Comparison of ENCODE assay signal across 7 mouse cellular contexts in the genomic region with DNA sequence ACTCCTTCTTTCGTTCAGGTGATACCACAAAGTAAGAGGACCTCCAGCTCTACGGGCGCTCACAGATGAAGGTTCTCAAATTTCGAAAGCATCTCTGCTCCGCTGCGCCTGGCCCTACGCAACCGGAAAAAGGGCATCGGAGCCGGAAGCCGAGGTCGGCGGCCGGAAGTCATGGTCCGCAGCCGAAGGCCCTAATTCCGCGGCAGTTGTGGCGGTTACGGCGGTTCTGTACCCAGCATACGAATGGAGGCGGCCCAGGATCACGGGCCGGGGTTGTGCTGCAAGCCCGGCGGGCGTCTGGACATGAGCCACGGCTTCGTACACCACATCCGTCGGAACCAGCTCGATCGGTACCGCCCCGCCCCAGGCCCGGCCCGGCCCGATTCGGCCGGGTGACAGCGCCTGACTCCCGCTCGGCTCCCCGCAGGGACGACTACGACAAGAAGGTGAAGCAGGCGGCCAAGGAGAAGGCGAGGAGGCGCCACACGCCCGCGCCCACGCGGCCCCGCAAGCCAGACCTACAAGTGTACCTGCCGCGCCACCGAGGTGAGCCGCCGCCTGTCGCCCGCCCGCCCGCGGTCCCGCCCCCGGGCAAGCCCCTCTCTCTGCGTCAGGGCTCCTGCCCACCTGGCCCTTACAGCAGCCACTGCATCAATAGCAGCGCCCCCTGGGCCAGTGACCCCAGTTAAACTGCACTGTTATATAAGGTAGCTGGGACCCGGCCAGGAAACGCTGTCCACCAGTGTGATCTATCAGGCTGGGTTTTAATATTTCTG. TPM values are rescaled to one million over a fixed set of nuclear protein-coding genes. Genes with fewer than 3 reads are reported as not detected.
DNase-seq lines count a peak whose midpoint lies in the region; ATAC-seq lines count a peak whose summit lies in the region.

TSS of gene 0610030E20Rik (plus strand) at position 152 of the 776 bp plus-strand sequence.

- whole genome bisulfite sequencing in midbrain, embryonic 10.5 days = under 1% methylated on average over 64 of the region's 72 CpGs

- intact Hi-C loops in left cerebral cortex, postnatal 4 days (cut with DNase I) = no loop called here

- H3K4me3 ChIP-seq in midbrain, embryonic 10.5 days = peak within 1 kb of the TSS; percentile 82

- H3K4me1 ChIP-seq in midbrain, embryonic 10.5 days = peaks cover 46% of the 10 kb centered on the region

- H3K9me3 ChIP-seq in midbrain, embryonic 10.5 days (replicated peaks) = no peaks in the 10 kb centered on the region

- no peaks in the 10 kb centered on the region for H3K27me3 ChIP-seq in midbrain, embryonic 10.5 days (ENCODE audit: low read depth, poor library complexity, severe bottlenecking)

- ATAC-seq in inflammation-experienced regulatory T-cells, adult 6 months = peak; percentile 63

- peaks cover 38% of the 10 kb centered on the region for H3K36me3 ChIP-seq in midbrain, embryonic 10.5 days

- peak within 1 kb of the TSS; percentile 93 for H3K27ac ChIP-seq in midbrain, embryonic 10.5 days (replicated peaks)

- peak; percentile 72 to 76 for DNase-seq in adrenal gland, adult 18-20 months (ENCODE audit: low spot score in 2 of 2)
- DNase-seq in embryo, embryonic 10 days (ENCODE audit: low spot score) = peak; percentile 90
- DNase-seq in gastrocnemius, postnatal 25 days = peak; percentile 79
- DNase-seq in left cerebral cortex, postnatal 4 days = peak; percentile 66
- peak; percentile 80 for DNase-seq in midbrain, embryonic 10.5 days (ENCODE audit: low spot score)
- peak; percentile 67 for DNase-seq in spleen, adult 12 weeks (ENCODE audit: low spot score)

RNA-seq across cellular contexts. Expression of gene 0610030E20Rik, which starts in this region (rescaled TPM):
- 10 to 100 TPM; 24.2 to 33.2 TPM for total RNA-seq in adrenal gland, adult 18-20 months (2021)
- total RNA-seq in gastrocnemius, postnatal 25 days (2021) = 10 to 100 TPM; 11.2 to 12.8 TPM
- 10 to 100 TPM; 18.2 to 25.5 (median 19.7) TPM for polyA plus RNA-seq in inflammation-experienced regulatory T-cells, adult 6 months (2017; shearing (Covaris generic))
- 10 to 100 TPM; 17.2 to 19.3 TPM for total RNA-seq in left cerebral cortex, postnatal 4 days (2021)
- polyA plus RNA-seq in midbrain, embryonic 10.5 days (2016; fragmentation: Nextera tagmentation; extraction: Ambion mirVana) = 28.9 and 29.6 TPM in 2 replicates

Comparison
In these comparisons a context has a peak if more than half of its experiments do, and no peak if none do; other contexts are left out.
1. Peak in every context shown above with its lines: DNase-seq, ATAC-seq, H3K4me3 ChIP-seq and H3K27ac ChIP-seq.